Mouse (Mus musculus): ENCODE results near the gene Aida.

DNA sequence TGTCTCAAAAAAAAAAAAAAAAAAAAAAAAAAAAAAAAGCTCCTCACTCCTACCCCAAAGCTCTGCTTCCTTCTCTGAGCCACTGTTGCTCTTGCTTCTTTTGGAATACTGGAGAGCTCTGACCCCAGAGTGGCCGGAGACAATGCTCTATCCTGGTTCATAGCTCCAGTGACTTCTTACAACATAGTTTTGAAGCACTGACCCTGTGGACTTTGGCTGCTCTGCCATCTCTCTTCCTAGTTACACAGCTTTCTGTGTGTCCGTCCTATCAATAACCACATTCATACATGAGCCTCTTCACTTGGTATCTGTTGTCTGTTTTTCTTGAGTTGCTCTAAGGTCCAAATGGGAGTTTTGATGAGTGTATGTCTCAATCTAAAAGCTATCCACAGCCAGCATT, 15.7 kb downstream of the Aida start:
- TF ChIP-seq CTCF (IDR thresholded peaks at IDR 0.05; ENCODE audit: borderline replicate concordance, insufficient read depth, low read depth, low read length) = no peak
- TF ChIP-seq POLR2A (IDR thresholded peaks at IDR 0.05; ENCODE audit: borderline replicate concordance, insufficient read depth, low read length) = no peak
